Mouse (Mus musculus): ENCODE results near the gene Cog7.

Gene Cog7

DNA sequence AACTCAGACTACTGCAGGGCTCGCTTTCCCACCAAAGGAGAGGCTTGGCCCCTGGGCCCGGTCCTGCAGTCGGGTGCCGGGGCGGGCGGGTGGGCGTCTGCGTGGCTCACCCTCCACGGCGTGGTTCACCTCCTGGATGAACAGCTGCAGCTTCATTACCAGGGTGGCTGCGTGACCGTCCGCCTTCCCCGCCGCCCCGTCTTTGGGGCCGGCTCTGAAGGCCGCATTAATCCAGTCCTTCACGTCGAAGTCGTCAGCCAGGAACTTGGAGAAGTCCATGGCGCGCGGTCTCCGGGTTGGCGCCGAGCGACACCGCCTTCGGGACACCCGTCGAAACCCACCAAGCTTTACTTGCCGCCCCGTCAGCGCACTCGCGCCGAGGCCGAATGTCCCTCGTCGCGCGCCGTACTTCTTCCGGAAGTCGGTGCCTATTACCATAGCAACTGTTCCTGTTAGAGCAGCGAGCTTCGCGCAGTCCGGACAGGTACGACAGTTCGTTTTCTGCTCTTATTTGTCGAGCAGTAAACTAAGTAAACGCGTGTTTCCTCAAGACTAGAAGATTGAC, at the start of gene Cog7:
Cog7 (minus strand) TSS at position 405 of the 565 bp plus-strand sequence.
- peak; percentile 90 for DNase-seq

DNA sequence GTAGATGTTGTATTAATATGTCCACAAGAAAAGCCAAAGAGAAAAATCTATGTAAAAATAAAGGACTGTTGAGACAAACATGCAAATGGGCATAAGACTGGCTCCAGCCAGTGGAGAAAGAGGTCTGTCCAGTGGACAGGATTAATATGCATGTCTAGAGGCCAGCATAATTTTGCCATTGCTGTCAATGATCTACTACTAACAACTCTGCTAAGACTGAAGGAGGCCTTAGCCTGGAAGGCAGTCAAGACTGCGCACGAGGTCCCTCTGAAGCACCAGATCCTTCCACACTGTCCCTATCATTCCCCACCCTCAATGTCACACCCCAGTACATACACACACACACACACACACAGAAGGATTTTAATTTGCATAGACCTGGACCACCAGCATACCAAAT, 40.6 kb upstream of the Cog7 start:
- no peak for DNase-seq

DNA sequence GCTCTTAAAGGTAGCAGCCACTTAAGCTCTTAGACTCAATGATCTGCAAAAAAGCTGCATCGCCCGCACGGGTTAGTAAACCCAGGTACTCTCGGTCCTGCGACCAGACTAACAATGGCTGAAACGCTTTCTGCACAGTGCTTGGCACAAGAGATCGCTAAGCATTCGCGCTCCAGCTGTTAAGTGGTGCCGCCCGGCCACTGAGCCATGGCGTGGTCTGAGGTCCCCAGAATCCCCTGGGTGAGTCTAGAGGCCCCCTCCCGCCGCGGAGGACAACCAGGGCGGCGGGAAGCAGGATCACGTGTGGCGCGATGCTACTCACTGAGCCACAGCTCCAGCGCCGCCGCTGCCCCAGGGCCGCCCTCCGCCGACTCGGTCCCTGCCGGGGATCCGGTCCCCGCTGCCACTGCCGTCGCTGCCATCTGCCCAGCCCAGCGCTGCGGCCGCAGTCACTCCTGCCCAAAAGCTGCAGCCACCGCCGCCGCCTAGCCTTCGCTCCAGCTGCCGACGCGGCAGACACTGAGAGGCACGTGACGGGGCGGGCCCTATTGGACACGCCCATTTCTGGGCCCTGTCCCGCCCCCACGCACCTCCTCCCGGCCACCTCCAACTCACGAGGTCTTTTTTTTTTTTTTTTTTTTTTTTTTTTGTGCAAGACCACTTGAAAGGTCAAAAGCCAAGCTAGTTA, 39.3 kb upstream of the Cog7 start, which contains the start of gene Gga2:
Gga2 (minus strand) TSS at position 556 of the 688 bp plus-strand sequence.
- peak; percentile 93 for DNase-seq

DNA sequence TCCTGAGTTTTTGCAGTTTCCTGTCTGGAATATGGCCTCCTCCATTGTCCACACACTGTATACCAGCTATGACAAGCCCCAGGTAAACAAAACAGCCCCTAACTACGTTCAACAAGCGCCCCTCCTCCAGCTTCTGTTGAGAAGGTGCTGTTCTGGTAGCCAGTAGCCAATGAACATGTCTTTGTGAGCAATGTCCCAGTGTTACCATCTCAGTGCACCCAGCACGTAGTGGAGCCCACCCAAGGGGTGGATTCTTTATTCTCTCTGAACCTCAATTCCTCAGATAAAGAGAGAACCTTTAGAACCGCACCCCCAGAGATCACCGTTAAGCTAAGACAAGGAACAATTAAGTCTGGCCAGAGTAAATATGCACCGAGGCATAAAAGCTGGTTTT, 38.8 kb upstream of the Cog7 start:
- peak; percentile 14 for DNase-seq

DNA sequence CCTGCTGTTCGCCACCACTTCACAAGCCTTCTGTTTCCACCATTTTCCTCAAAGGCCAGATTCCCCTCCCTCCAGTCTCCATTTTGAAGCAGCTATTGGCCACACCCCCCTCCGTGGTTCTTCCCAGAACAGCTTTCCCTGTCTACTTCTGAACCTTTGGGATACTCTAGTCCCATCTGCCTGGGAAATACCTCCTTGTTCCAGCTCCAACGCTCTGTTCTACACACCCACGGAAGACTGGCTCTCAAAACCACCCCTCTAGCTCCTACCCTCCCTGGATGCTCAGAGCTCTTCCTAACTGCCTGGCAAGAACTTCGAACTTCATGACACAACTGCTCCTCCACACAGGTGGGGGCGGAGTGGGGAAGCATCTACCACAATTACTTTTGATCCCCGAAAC, 37.5 kb upstream of the Cog7 start:
- peak; percentile 16 for DNase-seq

DNA sequence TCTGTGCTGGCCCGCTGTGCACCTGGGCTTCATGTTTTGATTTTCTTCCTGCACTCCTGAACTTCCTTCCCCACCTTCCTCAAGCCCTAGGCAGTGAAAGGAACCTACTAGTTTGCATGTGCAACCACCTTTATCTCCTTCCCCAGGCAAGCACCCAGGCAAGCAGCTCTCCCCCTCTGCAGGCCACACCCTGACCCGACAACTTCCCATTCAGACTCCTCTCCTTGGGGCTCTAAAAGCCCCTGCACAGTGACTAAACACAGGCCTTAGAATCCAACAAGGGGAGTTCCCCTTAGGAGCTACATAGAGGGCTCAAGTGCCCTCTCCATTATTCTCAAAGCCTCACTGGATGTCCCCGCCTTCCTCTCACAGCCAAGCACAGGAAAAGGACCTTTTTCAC, 36.7 kb upstream of the Cog7 start:
- DNase-seq, result peak; percentile 82

DNA sequence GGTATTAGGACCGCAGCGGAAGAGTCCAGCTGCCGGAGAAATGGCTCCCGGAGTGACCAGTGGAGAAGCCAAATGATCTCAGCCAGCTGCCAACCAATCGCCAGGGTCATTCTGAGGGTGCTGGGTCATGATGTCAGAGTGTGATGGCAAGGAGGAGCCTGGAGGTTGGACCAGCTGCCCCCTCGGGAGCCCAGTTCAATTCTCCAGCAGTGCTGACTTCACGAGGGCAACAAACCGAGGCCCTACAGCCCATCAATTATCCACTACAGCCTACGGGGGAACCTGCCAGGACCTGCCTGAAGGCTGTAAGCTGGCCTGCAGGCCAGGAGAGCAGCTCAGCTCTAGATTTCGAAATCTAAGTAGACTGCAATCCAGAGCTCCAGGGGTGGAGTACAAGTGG, 34.2 kb upstream of the Cog7 start:
- DNase-seq, result peak; percentile 10

DNA sequence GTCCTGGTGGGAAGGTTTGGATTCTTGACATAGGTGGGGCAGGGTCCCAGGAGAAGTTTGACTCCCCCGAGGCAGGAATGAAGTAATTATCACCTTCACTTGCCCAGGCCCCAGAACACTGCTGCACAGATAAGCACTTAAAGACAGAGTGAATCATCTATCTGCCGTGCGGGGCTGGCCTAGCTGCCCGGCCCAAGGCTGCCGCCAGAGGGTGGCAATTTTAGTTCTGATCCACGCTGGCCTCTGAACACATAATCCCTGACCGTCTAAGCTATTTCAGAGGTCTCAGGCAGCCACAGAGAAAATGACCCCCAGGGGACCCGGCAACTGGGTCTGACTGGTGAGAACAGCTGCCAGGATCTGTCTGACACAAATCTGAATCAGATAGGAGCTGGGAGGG, 33.6 kb upstream of the Cog7 start:
- DNase-seq, result peak; percentile 61

DNA sequence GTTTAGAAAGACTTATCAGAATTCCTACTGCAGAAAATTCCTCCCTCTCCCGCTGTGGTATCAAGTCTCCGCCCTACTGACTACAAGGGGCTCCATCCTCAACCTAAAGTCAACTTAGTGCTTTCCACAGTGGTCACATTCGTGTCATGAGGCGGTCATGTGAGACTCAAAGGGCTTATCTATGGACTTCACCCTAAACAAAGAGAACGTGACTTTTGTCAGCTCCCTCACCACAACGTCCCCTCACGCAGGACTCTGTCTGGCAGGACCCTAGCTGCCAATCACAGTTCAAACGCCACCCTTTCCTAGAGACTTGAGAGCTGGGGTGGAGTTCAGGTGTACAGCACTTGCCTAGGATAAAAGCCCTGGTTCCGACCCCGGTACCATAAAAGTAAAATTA, 31.4 kb upstream of the Cog7 start:
- no peak for DNase-seq

DNA sequence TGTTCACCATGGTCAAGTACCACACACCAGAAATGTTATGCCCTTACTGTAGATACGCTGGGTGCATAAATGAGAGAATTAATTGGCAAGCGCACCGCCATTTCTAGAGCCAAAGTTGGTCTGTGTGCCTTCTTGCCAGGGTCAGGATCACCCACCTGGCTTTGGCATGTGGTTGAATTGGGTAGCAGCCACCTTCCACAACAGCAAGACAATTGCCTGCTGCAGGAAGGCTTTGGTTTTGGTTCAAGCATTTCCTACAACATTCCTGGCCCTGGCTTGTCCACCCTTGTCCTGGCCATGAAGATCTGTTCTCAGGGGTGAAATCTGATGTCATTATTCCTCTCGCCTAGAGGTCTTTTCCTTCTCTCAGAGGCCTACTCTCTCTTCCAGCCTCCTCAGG, 30.9 kb upstream of the Cog7 start:
- no peak for DNase-seq

DNA sequence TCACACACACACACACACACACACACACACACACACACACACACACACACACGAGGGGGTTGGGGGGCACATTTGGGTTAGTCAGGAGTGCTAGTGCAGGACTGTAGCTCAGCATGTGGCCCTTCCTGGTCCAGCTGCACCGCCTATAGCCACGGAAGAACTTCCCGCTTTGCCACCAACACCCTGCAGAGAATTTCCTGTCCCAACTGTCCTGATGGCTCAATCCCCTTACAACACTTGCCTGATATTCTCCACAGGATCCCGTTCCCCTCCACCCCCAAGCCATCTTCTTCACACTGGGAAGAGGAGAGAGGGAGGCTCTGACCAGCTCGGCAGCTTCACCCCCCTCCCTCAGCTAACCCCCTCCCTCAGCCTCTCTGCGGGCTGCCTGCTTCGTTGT, 18.9 kb upstream of the Cog7 start:
- no peak for DNase-seq

DNA sequence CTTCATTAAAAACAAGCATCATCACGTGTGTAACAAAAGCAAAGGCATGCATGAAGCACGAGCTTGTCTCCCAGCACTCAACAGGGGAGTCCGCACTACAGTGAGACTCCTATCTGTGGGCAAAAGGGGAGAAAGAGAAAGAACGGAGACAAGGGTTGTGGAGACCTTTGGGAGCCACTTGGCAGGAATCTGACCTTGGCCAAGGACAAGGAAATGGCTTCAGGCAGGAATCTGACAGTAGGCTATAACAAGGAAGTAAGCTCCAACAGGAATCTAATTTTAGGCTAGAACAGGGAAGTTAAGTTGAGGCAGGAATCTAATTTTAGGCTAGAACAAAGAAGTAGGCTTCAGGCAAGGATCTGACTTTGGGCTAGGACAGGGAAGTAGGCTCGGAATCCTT, 14.4 kb upstream of the Cog7 start:
- no peak for DNase-seq

DNA sequence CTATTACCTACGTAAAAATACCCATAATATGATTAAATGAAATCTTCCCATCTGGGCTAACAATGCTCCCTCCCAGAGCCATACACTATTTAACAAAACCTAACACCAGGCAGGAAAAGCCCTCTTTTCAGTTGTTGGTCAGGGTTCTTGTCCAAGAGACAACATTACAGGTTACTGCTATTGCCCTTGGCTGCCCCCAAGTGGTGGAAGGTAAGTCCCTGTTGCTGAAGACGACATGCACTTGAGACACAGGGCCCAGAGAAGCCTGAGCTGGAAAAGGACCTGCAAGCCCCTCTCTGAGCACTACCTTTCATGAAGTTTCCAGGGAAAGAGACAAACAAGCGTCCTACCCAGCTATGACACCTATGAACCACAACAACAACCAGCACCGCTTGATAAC, 6.5 kb downstream of the Cog7 start:
- peak; percentile 67 for DNase-seq

DNA sequence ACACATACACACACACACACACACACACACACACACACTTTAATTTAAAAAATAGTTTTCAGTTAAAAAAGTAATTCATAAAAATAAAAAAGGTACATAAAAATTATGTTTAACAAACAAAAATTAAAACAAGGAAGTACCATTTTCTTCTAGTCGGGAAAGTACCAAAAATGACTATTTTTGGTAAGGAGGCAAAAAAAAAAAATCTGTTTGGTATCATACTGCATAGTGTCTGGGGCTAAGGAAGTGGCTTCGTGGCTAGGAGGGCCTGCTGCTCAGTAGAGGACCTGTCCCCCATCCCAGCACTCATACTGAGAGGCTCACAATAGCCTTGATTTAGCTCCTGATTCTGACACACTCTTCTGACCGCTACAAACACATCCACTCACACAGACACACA, 9.8 kb downstream of the Cog7 start:
- no peak for DNase-seq

DNA sequence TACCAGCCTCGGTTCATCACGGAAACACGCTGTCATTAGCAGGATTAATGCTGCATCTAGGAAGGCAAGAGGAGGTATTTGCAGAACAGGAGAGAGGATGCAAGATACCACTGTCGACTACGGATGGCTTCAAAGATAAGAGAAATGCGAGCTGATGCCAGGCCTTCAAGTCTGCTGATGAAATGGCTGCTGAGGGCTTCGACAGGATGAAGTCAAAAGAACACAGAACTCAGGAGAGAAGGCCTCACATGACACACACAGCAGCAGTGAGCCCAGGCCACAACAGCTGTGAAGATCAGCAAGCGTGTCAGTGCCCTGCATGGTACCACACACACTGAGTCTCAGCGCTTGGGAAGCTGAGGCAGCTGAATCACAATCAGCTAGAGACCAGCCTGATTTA, 11.3 kb downstream of the Cog7 start:
- DNase-seq, result no peak

DNA sequence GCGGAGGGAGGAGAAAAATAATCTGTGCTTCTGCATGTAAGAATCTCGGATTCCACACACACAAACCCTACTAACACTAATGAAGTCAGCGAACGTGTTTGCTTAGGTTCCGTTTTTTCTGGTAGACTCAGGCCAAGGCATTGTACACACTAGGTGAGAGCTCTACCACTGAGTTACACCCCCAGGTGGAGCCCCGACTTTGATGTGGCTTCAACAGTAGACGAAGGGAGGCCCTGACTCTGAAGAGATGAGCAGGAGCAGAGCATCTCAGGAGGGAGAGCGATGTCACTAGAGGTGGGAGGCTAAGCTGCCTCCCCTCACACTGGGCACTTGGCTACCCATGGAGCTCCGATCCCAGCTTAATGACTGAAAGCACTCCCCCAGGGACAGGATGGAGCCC, 12.7 kb downstream of the Cog7 start:
- no peak for DNase-seq

DNA sequence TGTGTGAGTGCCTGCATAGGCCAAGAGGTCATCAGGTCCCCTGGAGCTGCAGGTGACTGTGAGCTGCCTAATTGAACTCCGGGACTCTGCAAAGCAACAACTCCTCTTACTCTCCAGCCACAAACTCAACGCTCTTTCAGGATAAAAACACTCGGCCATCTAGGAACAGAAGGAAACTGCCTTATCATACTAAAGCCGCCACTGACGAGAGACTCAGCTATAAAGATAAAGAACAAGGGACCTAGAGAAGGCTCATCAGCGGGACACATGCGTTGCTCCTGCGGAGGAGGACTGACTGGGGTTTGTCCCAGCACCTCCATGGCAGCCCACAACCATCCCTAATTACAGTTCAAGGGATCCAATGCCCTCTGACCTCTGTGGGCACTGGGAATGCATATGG, 13.3 kb downstream of the Cog7 start:
- DNase-seq, result peak; percentile 25

DNA sequence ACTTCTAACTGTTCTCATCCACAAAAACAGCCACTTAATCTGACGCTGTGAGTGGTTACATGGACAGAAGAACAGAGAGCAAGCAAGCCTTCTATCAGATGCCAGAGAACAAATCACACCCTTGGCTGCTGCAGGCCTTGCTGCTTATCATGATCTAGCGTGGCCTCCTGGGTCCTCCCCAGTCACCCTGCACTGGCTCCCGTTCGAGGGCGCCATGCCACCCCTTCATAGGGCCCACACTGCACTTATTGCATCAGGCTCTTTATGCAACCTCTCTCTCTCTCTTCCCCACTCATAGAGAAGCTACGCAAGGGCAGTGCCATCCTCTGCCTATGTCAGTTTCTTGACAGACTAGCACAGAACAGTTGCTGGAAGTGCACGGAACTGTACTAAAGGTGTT, 15.3 kb downstream of the Cog7 start:
- no peak for DNase-seq

DNA sequence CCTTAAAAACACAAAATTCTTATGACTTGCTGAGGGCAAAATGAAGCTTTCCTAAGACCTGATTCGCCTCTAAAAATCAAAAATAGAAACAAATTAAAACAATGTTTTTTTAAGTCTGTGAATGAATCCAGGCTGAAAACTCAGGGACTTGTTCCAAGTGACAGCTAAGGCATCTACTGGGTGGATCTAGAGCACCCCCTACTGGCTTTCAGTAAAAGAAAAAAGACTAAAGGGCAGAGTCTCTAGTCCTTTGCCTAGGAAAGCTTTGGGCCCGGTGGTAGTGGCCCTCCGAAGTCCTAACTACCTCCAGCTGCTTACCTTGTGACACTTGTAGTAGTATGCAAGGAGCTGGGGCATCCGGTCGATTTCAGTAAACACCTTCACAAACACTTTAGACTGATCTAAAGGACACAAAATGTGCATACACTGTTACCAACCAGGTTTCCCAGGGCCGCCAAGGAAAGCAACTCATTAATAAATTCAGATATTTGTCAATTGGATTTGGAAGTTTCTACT, 17.6 kb downstream of the Cog7 start:
- DNase-seq, result no peak

DNA sequence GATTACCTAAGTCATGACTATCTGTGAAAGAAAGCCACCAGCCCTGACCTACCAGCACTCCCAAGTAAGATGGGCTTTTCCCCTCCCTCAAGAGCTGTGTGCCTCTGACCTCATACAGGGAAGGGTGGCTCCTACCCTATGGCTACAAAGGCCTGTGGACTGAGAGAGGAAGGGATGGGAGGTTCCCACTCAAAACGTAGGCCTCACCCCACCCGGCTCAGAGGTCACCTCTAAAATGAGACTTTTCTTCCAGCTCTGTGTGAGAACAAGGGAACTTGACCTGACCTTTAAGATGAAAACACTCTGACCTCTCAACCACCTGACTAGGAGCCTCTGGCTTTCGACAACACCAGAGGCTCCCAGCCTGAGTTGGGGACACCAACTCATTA, 18.9 kb downstream of the Cog7 start:
- no peak for DNase-seq

DNA sequence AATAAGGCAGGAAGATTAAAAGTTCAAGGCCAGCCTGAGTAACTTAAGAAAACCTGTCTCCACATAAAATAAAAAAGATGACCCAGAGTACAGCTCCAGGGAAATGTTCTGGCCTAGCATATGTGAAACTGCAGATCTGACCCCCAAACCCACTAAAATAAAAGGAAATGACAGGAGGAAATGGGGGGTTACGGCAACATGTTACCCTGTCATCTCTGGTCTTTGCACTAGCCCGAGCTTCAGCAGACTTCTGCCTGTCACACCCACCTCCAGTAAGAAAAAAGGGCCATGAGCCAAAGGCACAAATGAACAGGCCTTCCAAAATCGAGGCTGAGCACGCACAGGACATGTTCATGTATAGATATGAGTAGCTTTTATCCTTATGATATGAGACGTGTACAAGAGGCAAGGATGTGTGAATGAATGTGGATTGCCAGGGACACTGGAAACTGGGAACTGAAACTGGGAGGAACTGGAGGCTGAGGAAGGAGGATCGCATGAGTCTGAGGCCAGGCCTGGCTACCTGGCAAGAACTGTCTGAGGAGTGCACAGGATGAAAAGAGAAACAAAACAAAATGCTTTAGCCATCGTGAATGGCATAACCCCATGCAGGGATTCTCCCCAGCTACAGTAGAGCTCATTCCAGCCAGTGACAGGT, 19.5 kb downstream of the Cog7 start:
- DNase-seq, result no peak

DNA sequence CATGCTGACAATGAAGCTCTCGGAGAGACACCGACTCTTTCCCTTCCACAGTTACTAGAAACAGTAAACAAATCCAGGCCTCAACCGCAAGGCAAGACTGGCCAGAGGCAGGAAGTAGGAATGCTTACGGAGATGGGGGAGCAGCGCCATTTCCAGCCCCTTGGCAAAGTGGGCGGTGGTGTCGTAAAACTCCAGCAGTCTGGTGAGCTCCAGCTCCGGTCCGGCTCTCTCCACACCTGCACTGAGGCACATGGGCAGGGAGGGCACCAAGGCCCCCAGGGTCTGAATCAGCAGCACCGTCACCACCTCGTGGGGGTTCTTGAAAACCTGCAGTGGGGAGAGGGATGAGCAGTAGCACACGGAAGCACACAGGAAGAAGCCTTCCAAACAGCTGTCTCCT, 25.7 kb downstream of the Cog7 start:
- DNase-seq, result no peak

DNA sequence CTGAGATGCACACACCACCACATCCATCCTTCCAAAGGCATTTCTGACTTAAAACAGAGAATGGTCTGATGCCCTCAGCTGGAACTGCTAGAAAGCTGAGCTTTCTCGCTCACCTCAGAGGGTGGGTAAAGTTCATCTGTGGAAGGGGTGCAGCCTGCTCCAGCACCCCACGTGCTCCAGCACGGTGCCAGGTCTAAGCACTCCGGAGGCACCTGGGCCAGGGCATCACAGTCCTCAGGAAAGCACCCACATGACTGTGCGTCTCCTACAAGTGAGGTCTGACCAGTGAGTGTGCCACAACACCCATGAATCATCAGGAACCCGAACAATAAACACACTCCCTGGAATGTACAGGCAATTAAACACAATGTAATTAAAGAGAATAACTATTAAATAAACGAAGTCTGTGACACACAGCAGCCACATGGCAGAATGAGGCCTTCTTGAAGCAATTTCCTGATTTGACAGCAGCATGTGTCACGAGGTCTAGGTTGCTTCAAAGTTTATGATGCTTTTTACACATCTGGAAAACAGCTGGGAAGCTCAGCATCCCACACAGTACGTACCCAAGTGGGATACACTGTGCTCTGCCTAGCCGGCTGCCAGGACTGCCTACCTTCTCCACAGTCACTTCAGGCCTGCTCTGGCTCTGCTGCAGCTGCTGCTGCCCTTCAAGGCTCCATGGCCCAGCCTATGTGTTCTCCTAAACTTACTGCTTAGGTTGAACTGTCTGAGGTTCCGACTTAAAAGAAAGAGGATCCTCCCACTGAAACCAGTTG, 26.4 kb downstream of the Cog7 start:
- no peak for DNase-seq

DNA sequence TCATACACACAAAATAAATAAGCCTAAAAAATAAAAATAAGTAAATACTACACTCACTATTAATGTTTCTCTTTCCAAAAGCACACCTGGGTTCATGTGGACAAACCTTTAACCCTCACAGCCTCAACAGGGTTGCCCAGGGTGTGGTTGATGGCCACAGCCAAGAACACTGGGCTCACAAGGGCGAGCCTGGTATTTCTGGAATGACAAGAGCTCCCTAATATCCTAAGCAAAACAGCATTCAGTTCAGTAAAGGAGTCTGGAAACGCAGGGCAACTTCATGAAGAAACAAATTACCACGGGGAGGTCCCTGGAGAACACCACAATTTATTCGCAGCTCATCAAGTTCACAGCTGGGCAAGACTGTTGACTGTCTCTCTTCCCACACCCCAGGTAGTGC, 34.0 kb downstream of the Cog7 start:
- DNase-seq, result no peak
